Comparison of ENCODE assay signal across 31 mouse cellular contexts in genomic region chr8:105555230-105555629, GRCm38 (mm10). TPM values are rescaled to one million over a fixed set of nuclear protein-coding genes. Genes with fewer than 3 reads are reported as not detected.
DNase-seq lines count a peak whose midpoint lies in the region; ATAC-seq and TF ChIP-seq lines count a peak whose summit lies in the region.
"Had no signal": no experiment of that assay in that cellular context is flagged by ENCODE, and none has a peak within 500 bp of the region (broad histone marks: within the 10 kb centered on the region; RNA-seq: fewer than 3 reads in every experiment).

No protein-coding gene starts in this region.

- TF ChIP-seq CTCF in liver, postnatal 0 days (IDR thresholded peaks at IDR 0.05; ENCODE audit: low read depth), result no peak

- DNase-seq in hindbrain, embryonic 14.5 days (ENCODE audit: low spot score), result no peak
- no peak for DNase-seq in hindbrain, embryonic 10.5 days (ENCODE audit: low spot score)
- no peak for DNase-seq in liver, postnatal 0 days
- DNase-seq in liver, embryonic 11.5 days (ENCODE audit: low spot score), result no peak
- peak; percentile 47 for DNase-seq in ES-E14 (ENCODE audit: low read depth, low spot score)
- no peak for DNase-seq in c-Kit-positive CD71-positive TER-119-positive erythroid progenitor cells, embryonic 14.5 days (ENCODE audit: low spot score)
- DNase-seq in left cerebral cortex, adult 18-20 months (ENCODE audit: low spot score in 2 of 2), result no peak
- DNase-seq: adrenal gland, postnatal 14 days; cerebellum, adult 11-12 months; cerebellum, postnatal 10 days; gastrocnemius, postnatal 25 days; heart, adult 18-20 months; heart, postnatal 14 days; kidney, adult 9 months; lung, adult 18-20 months; lung, postnatal 14 days; midbrain, embryonic 14.5 days; right cerebral cortex, postnatal 25 days; thymus, adult 18-20 months; thymus, postnatal 25 days had no signal

- in situ Hi-C loops in ES-E14 (cut with MboI; ENCODE audit: low sequenced_read_pairs in 2 of 2, unreplicated experiment in 2 of 2), result no loop called here

- 58% methylated on average over 3 of the region's 3 CpGs for WGBS in hindbrain, embryonic 14.5 days
- WGBS in hindbrain, embryonic 10.5 days, result 63% methylated on average over 3 of the region's 3 CpGs
- WGBS in liver, postnatal 0 days (ENCODE audit: insufficient replicate concordance), result 83% methylated on average over 3 of the region's 3 CpGs
- WGBS in liver, embryonic 11.5 days, result 77% methylated on average over 3 of the region's 3 CpGs
- WGBS in intestine, embryonic 16.5 days, result 73% methylated on average over 3 of the region's 3 CpGs

- no peak overlapping the region for H3K27ac ChIP-seq in hindbrain, embryonic 14.5 days
- H3K27ac ChIP-seq in hindbrain, embryonic 10.5 days, result no peak overlapping the region
- H3K27ac ChIP-seq in liver, postnatal 0 days (ENCODE audit: low read depth), result no peak overlapping the region
- no peak overlapping the region for H3K27ac ChIP-seq in liver, embryonic 11.5 days (ENCODE audit: low read depth, low read length)
- H3K27ac ChIP-seq in ES-E14 (ENCODE audit: insufficient read depth, low read depth, low read length, poor library complexity, severe bottlenecking), result no peak overlapping the region
- H3K27ac ChIP-seq in intestine, embryonic 16.5 days (ENCODE audit: low read length), result no peak overlapping the region
- H3K27ac ChIP-seq: forebrain, embryonic 13.5 days; heart, embryonic 13.5 days; layer of hippocampus, adult 2 months; limb, embryonic 13.5 days; liver, embryonic 12.5 days; stomach, embryonic 15.5 days had no signal

- ATAC-seq in hindbrain, embryonic 14.5 days (ENCODE audit: low FRiP score), result peak; percentile 34; the same call in 1 of the 2 replicates
- ATAC-seq in liver, postnatal 0 days, result peak; percentile 62
- no peak for ATAC-seq in liver, embryonic 11.5 days (replicated peaks; ENCODE audit: low FRiP score)
- ATAC-seq in intestine, embryonic 16.5 days, result peak; percentile 49; the same call in 1 of the 2 replicates
- ATAC-seq: forebrain, embryonic 13.5 days; liver, embryonic 12.5 days had no signal

- H3K36me3 ChIP-seq in hindbrain, embryonic 14.5 days (replicated peaks; ENCODE audit: control insufficient read depth, insufficient read depth), result peaks cover 8% of the 10 kb centered on the region; the same call in 1 of the 2 replicates
- H3K36me3 ChIP-seq in hindbrain, embryonic 10.5 days, result peaks cover 1% of the 10 kb centered on the region
- peaks cover 11% of the 10 kb centered on the region; the same call in 1 of the 2 replicates for H3K36me3 ChIP-seq in liver, postnatal 0 days (replicated peaks; ENCODE audit: insufficient read depth, low read length)
- H3K36me3 ChIP-seq in liver, embryonic 11.5 days (ENCODE audit: control insufficient read depth, insufficient read depth, low read length), result peaks cover 2% of the 10 kb centered on the region; the same call in 1 of the 2 replicates
- H3K36me3 ChIP-seq in ES-E14 (ENCODE audit: control insufficient read depth, insufficient read depth, low read length, poor library complexity, severe bottlenecking), result no peaks in the 10 kb centered on the region; the same call in 1 of the 2 replicates
- H3K36me3 ChIP-seq in intestine, embryonic 16.5 days (ENCODE audit: control insufficient read depth, insufficient read depth, low read length), result no peaks in the 10 kb centered on the region
- H3K36me3 ChIP-seq: stomach, embryonic 15.5 days had no signal

- no peak for TF ChIP-seq EP300 in liver, postnatal 0 days (IDR thresholded peaks at IDR 0.05; ENCODE audit: low read depth)

- H3K9ac ChIP-seq in hindbrain, embryonic 14.5 days, result no peak overlapping the region
- no peak overlapping the region for H3K9ac ChIP-seq in liver, postnatal 0 days (replicated peaks)
- H3K9ac ChIP-seq in liver, embryonic 11.5 days (ENCODE audit: low read depth, low read length), result no peak overlapping the region
- no peak overlapping the region for H3K9ac ChIP-seq in ES-E14 (ENCODE audit: insufficient read depth, low read depth, low read length, poor library complexity, severe bottlenecking)
- no peak overlapping the region for H3K9ac ChIP-seq in intestine, embryonic 16.5 days (ENCODE audit: low read depth, low read length)
- H3K9ac ChIP-seq: forebrain, embryonic 13.5 days; heart, embryonic 13.5 days; limb, embryonic 13.5 days; liver, embryonic 12.5 days; stomach, embryonic 15.5 days had no signal

- no peaks in the 10 kb centered on the region for H3K4me1 ChIP-seq in hindbrain, embryonic 14.5 days (replicated peaks; ENCODE audit: control insufficient read depth, insufficient read depth, low read length)
- no peaks in the 10 kb centered on the region; the same call in 1 of the 2 replicates for H3K4me1 ChIP-seq in hindbrain, embryonic 10.5 days (replicated peaks)
- peaks cover 2% of the 10 kb centered on the region; the same call in 1 of the 2 replicates for H3K4me1 ChIP-seq in liver, postnatal 0 days (ENCODE audit: insufficient read depth)
- no peaks in the 10 kb centered on the region for H3K4me1 ChIP-seq in liver, embryonic 11.5 days (replicated peaks; ENCODE audit: control insufficient read depth, insufficient read depth, low read length)
- peaks cover 0 to 5% of the 10 kb centered on the region in 2 experiments; a peak in 1 of 4 replicates for H3K4me1 ChIP-seq in ES-E14 (ENCODE audit: control insufficient read depth in 2 of 2, insufficient read depth in 2 of 2, low read length in 2 of 2, poor library complexity in 1 of 2)
- H3K4me1 ChIP-seq in intestine, embryonic 16.5 days (ENCODE audit: control insufficient read depth, insufficient read depth, low read length), result peaks cover 5% of the 10 kb centered on the region
- H3K4me1 ChIP-seq: forebrain, embryonic 13.5 days; limb, embryonic 13.5 days; liver, embryonic 12.5 days; stomach, embryonic 15.5 days had no signal

- H3K4me3 ChIP-seq in hindbrain, embryonic 14.5 days (replicated peaks; ENCODE audit: low read length), result no peak overlapping the region
- H3K4me3 ChIP-seq in hindbrain, embryonic 10.5 days, result no peak overlapping the region
- H3K4me3 ChIP-seq in liver, postnatal 0 days (ENCODE audit: low read depth, low read length), result no peak overlapping the region
- no peak overlapping the region for H3K4me3 ChIP-seq in liver, embryonic 11.5 days (ENCODE audit: low read depth, low read length)
- H3K4me3 ChIP-seq in ES-E14 (ENCODE audit: insufficient read depth in 1 of 2, low read depth in 1 of 2, low read length in 2 of 2, poor library complexity in 1 of 2, severe bottlenecking in 1 of 2), result no peak overlapping the region
- no peak overlapping the region for H3K4me3 ChIP-seq in intestine, embryonic 16.5 days (ENCODE audit: low read length)
- H3K4me3 ChIP-seq: forebrain, embryonic 13.5 days; heart, embryonic 13.5 days; layer of hippocampus, adult 2 months; limb, embryonic 13.5 days; liver, embryonic 12.5 days; stomach, embryonic 15.5 days had no signal

- no peaks in the 10 kb centered on the region for H3K27me3 ChIP-seq in hindbrain, embryonic 14.5 days (ENCODE audit: control insufficient read depth, insufficient read depth, low read length)
- no peaks in the 10 kb centered on the region for H3K27me3 ChIP-seq in hindbrain, embryonic 10.5 days (ENCODE audit: insufficient read depth, poor library complexity, severe bottlenecking)
- H3K27me3 ChIP-seq in liver, postnatal 0 days (ENCODE audit: insufficient read depth, low read length), result no peaks in the 10 kb centered on the region
- no peaks in the 10 kb centered on the region for H3K27me3 ChIP-seq in liver, embryonic 11.5 days (replicated peaks; ENCODE audit: control insufficient read depth, insufficient read depth, low read length)
- no peaks in the 10 kb centered on the region for H3K27me3 ChIP-seq in intestine, embryonic 16.5 days (replicated peaks; ENCODE audit: control insufficient read depth, insufficient read depth, low read length)
- H3K27me3 ChIP-seq: forebrain, embryonic 13.5 days; heart, embryonic 13.5 days; limb, embryonic 13.5 days; liver, embryonic 12.5 days; stomach, embryonic 15.5 days had no signal

- H3K9me3 ChIP-seq in hindbrain, embryonic 14.5 days (ENCODE audit: control insufficient read depth, low read length), result no peaks in the 10 kb centered on the region
- H3K9me3 ChIP-seq in hindbrain, embryonic 10.5 days, result no peaks in the 10 kb centered on the region
- H3K9me3 ChIP-seq in liver, postnatal 0 days (ENCODE audit: low read length), result no peaks in the 10 kb centered on the region
- no peaks in the 10 kb centered on the region for H3K9me3 ChIP-seq in liver, embryonic 11.5 days (ENCODE audit: control insufficient read depth, low read length)
- no peaks in the 10 kb centered on the region for H3K9me3 ChIP-seq in ES-E14 (ENCODE audit: control insufficient read depth, insufficient read depth, low read depth, low read length)
- H3K9me3 ChIP-seq in intestine, embryonic 16.5 days (ENCODE audit: control insufficient read depth, low read length), result no peaks in the 10 kb centered on the region
- H3K9me3 ChIP-seq: forebrain, embryonic 13.5 days; heart, embryonic 13.5 days; limb, embryonic 13.5 days; liver, embryonic 12.5 days; stomach, embryonic 15.5 days had no signal

- H3K4me2 ChIP-seq in hindbrain, embryonic 14.5 days (replicated peaks), result no peak overlapping the region
- H3K4me2 ChIP-seq in liver, postnatal 0 days (ENCODE audit: low read depth, low read length), result no peak overlapping the region
- no peak overlapping the region for H3K4me2 ChIP-seq in liver, embryonic 11.5 days
- H3K4me2 ChIP-seq in intestine, embryonic 16.5 days (ENCODE audit: low read depth, low read length), result no peak overlapping the region
- H3K4me2 ChIP-seq: forebrain, embryonic 13.5 days; heart, embryonic 13.5 days; limb, embryonic 13.5 days; liver, embryonic 12.5 days; stomach, embryonic 15.5 days had no signal

RNA-seq across cellular contexts. Expression of gene Atp6v0d1, which starts 10.6 kb away (rescaled TPM):
- 231 and 245 TPM in 2 replicates for polyA plus RNA-seq in hindbrain, embryonic 14.5 days (2014; fragmentation: Nextera tagmentation; extraction: Ambion mirVana)
- polyA plus RNA-seq in hindbrain, embryonic 10.5 days (2016; fragmentation: Nextera tagmentation; extraction: Ambion mirVana), result 90.8 and 119 TPM in 2 replicates
- 48.0 and 50.2 TPM in 2 replicates for polyA plus RNA-seq in liver, postnatal 0 days (2015; fragmentation: Nextera tagmentation; extraction: Ambion mirVana)
- 74.2 and 76.3 TPM in 2 replicates for polyA plus RNA-seq in liver, embryonic 11.5 days (2014; fragmentation: Nextera tagmentation; extraction: Ambion mirVana)
- 65.1 and 85.5 TPM in 2 replicates for total RNA-seq in ES-E14 (2012; rRNA removed)
- 115 and 125 TPM in 2 replicates for polyA plus RNA-seq in intestine, embryonic 16.5 days (2015; fragmentation: Nextera tagmentation; extraction: Ambion mirVana)
- total RNA-seq in left cerebral cortex, adult 18-20 months (2021), result 100 to 1,000 TPM; 306 to 326 TPM

RNA-seq across cellular contexts. Expression of gene Hsd11b2, which starts 36.7 kb away (rescaled TPM):
- 6.1 and 7.0 TPM in 2 replicates for polyA plus RNA-seq in hindbrain, embryonic 14.5 days (2014; fragmentation: Nextera tagmentation; extraction: Ambion mirVana)
- 24.1 and 36.7 TPM in 2 replicates for polyA plus RNA-seq in hindbrain, embryonic 10.5 days (2016; fragmentation: Nextera tagmentation; extraction: Ambion mirVana)
- 0.13 TPM in 1 of 2 replicates, not detected in the other for polyA plus RNA-seq in liver, postnatal 0 days (2015; fragmentation: Nextera tagmentation; extraction: Ambion mirVana)
- 13.8 and 16.4 TPM in 2 replicates for polyA plus RNA-seq in liver, embryonic 11.5 days (2014; fragmentation: Nextera tagmentation; extraction: Ambion mirVana)
- 0.67 and 0.74 TPM in 2 replicates for total RNA-seq in ES-E14 (2012; rRNA removed)
- 1.9 and 2.3 TPM in 2 replicates for polyA plus RNA-seq in intestine, embryonic 16.5 days (2015; fragmentation: Nextera tagmentation; extraction: Ambion mirVana)
- total RNA-seq in left cerebral cortex, adult 18-20 months (2021), result not detected
- total RNA-seq: layer of hippocampus, adult 2 months; left cerebral cortex, adult 8-10 months; monocyte, adult 5-6 weeks; neutrophil, adult 5-6 weeks had no signal
- polyA plus RNA-seq: cortical plate, adult 2 months had no signal

RNA-seq across cellular contexts. Expression of gene Ripor1, which starts 49.8 kb away (rescaled TPM):
- polyA plus RNA-seq in hindbrain, embryonic 14.5 days (2014; fragmentation: Nextera tagmentation; extraction: Ambion mirVana), result 30.6 and 32.6 TPM in 2 replicates
- 17.7 and 23.7 TPM in 2 replicates for polyA plus RNA-seq in hindbrain, embryonic 10.5 days (2016; fragmentation: Nextera tagmentation; extraction: Ambion mirVana)
- polyA plus RNA-seq in liver, postnatal 0 days (2015; fragmentation: Nextera tagmentation; extraction: Ambion mirVana), result 6.2 and 6.8 TPM in 2 replicates
- 31.4 and 33.0 TPM in 2 replicates for polyA plus RNA-seq in liver, embryonic 11.5 days (2014; fragmentation: Nextera tagmentation; extraction: Ambion mirVana)
- total RNA-seq in ES-E14 (2012; rRNA removed), result 3.5 and 5.6 TPM in 2 replicates
- 17.1 and 17.8 TPM in 2 replicates for polyA plus RNA-seq in intestine, embryonic 16.5 days (2015; fragmentation: Nextera tagmentation; extraction: Ambion mirVana)
- 10 to 100 TPM; 70.6 to 84.6 TPM for total RNA-seq in left cerebral cortex, adult 18-20 months (2021)

RNA-seq across cellular contexts. Expression of gene Zdhhc1, which starts 58.5 kb away (rescaled TPM):
- polyA plus RNA-seq in hindbrain, embryonic 14.5 days (2014; fragmentation: Nextera tagmentation; extraction: Ambion mirVana), result 32.7 and 33.1 TPM in 2 replicates
- polyA plus RNA-seq in hindbrain, embryonic 10.5 days (2016; fragmentation: Nextera tagmentation; extraction: Ambion mirVana), result 23.3 and 29.2 TPM in 2 replicates
- polyA plus RNA-seq in liver, postnatal 0 days (2015; fragmentation: Nextera tagmentation; extraction: Ambion mirVana), result 2.1 and 2.3 TPM in 2 replicates
- polyA plus RNA-seq in liver, embryonic 11.5 days (2014; fragmentation: Nextera tagmentation; extraction: Ambion mirVana), result 6.4 and 8.9 TPM in 2 replicates
- total RNA-seq in ES-E14 (2012; rRNA removed), result 3.2 and 7.6 TPM in 2 replicates
- polyA plus RNA-seq in intestine, embryonic 16.5 days (2015; fragmentation: Nextera tagmentation; extraction: Ambion mirVana), result 17.5 and 18.5 TPM in 2 replicates
- total RNA-seq in left cerebral cortex, adult 18-20 months (2021), result 10 to 100 TPM; 41.8 to 42.5 TPM
